ENCODE assay signal across 26 mouse cellular contexts in the genomic region with DNA sequence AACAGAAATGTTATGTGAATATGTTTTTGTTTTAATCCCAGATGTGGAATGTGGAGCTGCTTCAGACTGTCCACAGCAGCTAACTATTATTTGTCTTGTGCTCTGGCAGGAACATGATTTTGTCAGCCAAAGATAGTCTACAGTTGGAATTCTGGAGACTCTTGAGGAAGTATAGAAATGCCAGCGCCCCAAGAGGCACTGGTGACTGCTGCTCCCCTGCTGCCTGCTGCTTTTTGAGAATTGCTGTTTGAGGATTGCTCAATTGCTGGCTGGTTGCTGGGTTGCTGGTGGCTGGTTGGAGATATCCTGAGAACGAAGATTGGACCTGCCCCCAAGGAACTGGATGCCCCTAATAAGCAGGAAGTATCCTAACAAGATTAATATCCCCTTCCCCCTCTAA. TPM values are rescaled to one million over a fixed set of nuclear protein-coding genes. Genes with fewer than 3 reads are reported as not detected.
DNase-seq lines count a peak whose midpoint lies in the region; TF ChIP-seq lines count a peak whose summit lies in the region.
"Had no signal": no experiment of that assay in that cellular context is flagged by ENCODE, and none has a peak within 500 bp of the region (broad histone marks: within the 10 kb centered on the region; RNA-seq: fewer than 3 reads in every experiment).

No protein-coding gene starts in this region.

- no peak overlapping the region for H3K4me2 ChIP-seq in myocyte (ENCODE audit: low read depth)
- H3K4me2 ChIP-seq: forebrain, embryonic 12.5 days; heart, embryonic 13.5 days; hindbrain, embryonic 12.5 days; limb, embryonic 12.5 days; liver, embryonic 11.5 days; midbrain, embryonic 13.5 days; neural tube, embryonic 12.5 days had no signal

- no peak for TF ChIP-seq CTCF in lung, adult 2 months (IDR thresholded peaks at IDR 0.05; ENCODE audit: insufficient read depth, low read length)

- H3K4me1 ChIP-seq in lung, adult 2 months (ENCODE audit: control insufficient read depth, insufficient read depth, low read length) = no peaks in the 10 kb centered on the region
- H3K4me1 ChIP-seq in hindbrain, embryonic 10.5 days (replicated peaks) = no peaks in the 10 kb centered on the region
- H3K4me1 ChIP-seq: forebrain, embryonic 12.5 days; hindbrain, embryonic 12.5 days; limb, embryonic 12.5 days; midbrain, embryonic 13.5 days; neural tube, embryonic 12.5 days had no signal

- DNase-seq in adrenal gland, adult 2 months = peak; percentile 14
- no peak for DNase-seq in adrenal gland, adult 8-10 months
- peak; percentile 21 to 34 for DNase-seq in lung, adult 18-20 months
- no peak for DNase-seq in lung, adult 2 months
- DNase-seq in lung, postnatal 10 days = peak; percentile 39
- DNase-seq in hindbrain, embryonic 10.5 days (ENCODE audit: low spot score) = no peak
- no peak for DNase-seq in ovary, postnatal 10 days (ENCODE audit: low spot score)
- DNase-seq: cerebellum, adult 18-20 months; cerebellum, postnatal 36 days; gastrocnemius, postnatal 10 days; heart, adult 18-20 months; heart, postnatal 14 days; kidney, postnatal 25 days; liver, postnatal 0 days; retina, postnatal 1 day; right cerebral cortex, postnatal 25 days; spleen, adult 18-20 months had no signal

- H3K27me3 ChIP-seq in myocyte (ENCODE audit: control insufficient read depth, insufficient read depth, insufficient read length) = no peaks in the 10 kb centered on the region
- H3K27me3 ChIP-seq in hindbrain, embryonic 10.5 days (ENCODE audit: insufficient read depth, poor library complexity, severe bottlenecking) = no peaks in the 10 kb centered on the region
- H3K27me3 ChIP-seq: forebrain, embryonic 12.5 days; heart, embryonic 13.5 days; hindbrain, embryonic 12.5 days; limb, embryonic 12.5 days; megakaryocyte, embryonic 14.5 days; midbrain, embryonic 13.5 days; neural tube, embryonic 12.5 days had no signal

- no peak for TF ChIP-seq POLR2A in lung, adult 2 months (IDR thresholded peaks at IDR 0.05; ENCODE audit: borderline replicate concordance, extremely low read depth, low read depth, low read length)
- TF ChIP-seq POLR2A in myocyte (IDR thresholded peaks at IDR 0.05; ENCODE audit: insufficient read length, low read depth) = no peak

- no peaks in the 10 kb centered on the region for H3K36me3 ChIP-seq in myocyte (ENCODE audit: control insufficient read depth, insufficient read depth)
- no peaks in the 10 kb centered on the region for H3K36me3 ChIP-seq in hindbrain, embryonic 10.5 days
- H3K36me3 ChIP-seq: forebrain, embryonic 12.5 days; heart, embryonic 13.5 days; hindbrain, embryonic 12.5 days; limb, embryonic 12.5 days; midbrain, embryonic 13.5 days; neural tube, embryonic 12.5 days had no signal

- H3K27ac ChIP-seq in hindbrain, embryonic 10.5 days = no peak overlapping the region
- H3K27ac ChIP-seq: forebrain, embryonic 12.5 days; heart, embryonic 13.5 days; hindbrain, embryonic 12.5 days; limb, embryonic 12.5 days; midbrain, embryonic 13.5 days; neural tube, embryonic 12.5 days had no signal

- H3ac ChIP-seq in myocyte (ENCODE audit: control insufficient read depth, insufficient read length) = no peak overlapping the region

- H3K9me3 ChIP-seq in hindbrain, embryonic 10.5 days = no peaks in the 10 kb centered on the region
- H3K9me3 ChIP-seq: forebrain, embryonic 12.5 days; heart, embryonic 13.5 days; hindbrain, embryonic 12.5 days; limb, embryonic 12.5 days; megakaryocyte, embryonic 14.5 days; midbrain, embryonic 13.5 days; neural tube, embryonic 12.5 days had no signal

- no peaks in the 10 kb centered on the region for H3K79me2 ChIP-seq in myocyte (ENCODE audit: control insufficient read depth, insufficient read depth)

- no peak overlapping the region for H3K4me3 ChIP-seq in lung, adult 2 months (replicated peaks; ENCODE audit: extremely low read depth, low read depth, low read length)
- H3K4me3 ChIP-seq in myocyte = no peak overlapping the region
- H3K4me3 ChIP-seq in hindbrain, embryonic 10.5 days = no peak overlapping the region
- H3K4me3 ChIP-seq: forebrain, embryonic 12.5 days; heart, embryonic 13.5 days; hindbrain, embryonic 12.5 days; limb, embryonic 12.5 days; megakaryocyte, embryonic 14.5 days; midbrain, embryonic 13.5 days; neural tube, embryonic 12.5 days had no signal

- WGBS in lung, adult 2 months = 19% methylated on average over 2 of the region's 2 CpGs
- 51% methylated on average over 2 of the region's 2 CpGs for WGBS in hindbrain, embryonic 10.5 days

TF ChIP-seq in myocyte, 11 proteins besides CTCF, POLR2A, EP300 and RAD21:
- TF ChIP-seq USF1 (IDR thresholded peaks at IDR 0.05; ENCODE audit: low read depth) = no peak
- peak; percentile 75 for TF ChIP-seq CEBPB (IDR thresholded peaks at IDR 0.05; ENCODE audit: insufficient read depth, poor library complexity, severe bottlenecking)
- TF ChIP-seq TCF3 (IDR thresholded peaks at IDR 0.05; ENCODE audit: insufficient read length, low read depth) = no peak
- TF ChIP-seq MYOD1 (IDR thresholded peaks at IDR 0.05; ENCODE audit: control insufficient read depth in 1 of 3, insufficient read length in 2 of 3, low read depth in 2 of 3) = no peak
- no peak for TF ChIP-seq REST (IDR thresholded peaks at IDR 0.05; ENCODE audit: insufficient read depth, insufficient read length)
- TF ChIP-seq POLR2AphosphoS2 (IDR thresholded peaks at IDR 0.05; ENCODE audit: insufficient read length, low read depth) = no peak
- no peak for TF ChIP-seq MAX (IDR thresholded peaks at IDR 0.05; ENCODE audit: low read depth)
- no peak for TF ChIP-seq MYOG (IDR thresholded peaks at IDR 0.05; ENCODE audit: control insufficient read depth in 1 of 3, insufficient read depth in 1 of 3, insufficient read length in 2 of 3, low read depth in 2 of 3)

RNA-seq across cellular contexts. Expression of a gene that starts 22.8 kb away (rescaled TPM):
- total RNA-seq in adrenal gland, adult 2 months (2021) = 1 to 10 TPM; 2.7 to 9.1 TPM
- 0.17 and 0.22 TPM in 2 replicates for polyA plus RNA-seq in adrenal gland, adult 2 months (2012; rRNA removed)
- total RNA-seq in adrenal gland, adult 8-10 months (2022) = 1 to 10 TPM; 4.2 to 6.4 (median 5.3) TPM
- polyA plus RNA-seq in lung, adult 2 months (2012; rRNA removed) = 1.6 and 4.4 TPM in 2 replicates
- 8.2 TPM for polyA plus RNA-seq in myocyte (2012; fragmentation: generic; extraction: Trizol)
- polyA plus RNA-seq in hindbrain, embryonic 10.5 days (2016; fragmentation: Nextera tagmentation; extraction: Ambion mirVana) = 18.6 and 22.2 TPM in 2 replicates

RNA-seq across cellular contexts. Expression of a gene that starts 55.8 kb away (rescaled TPM):
- 10 to 100 TPM; 18.4 to 26.6 TPM for total RNA-seq in adrenal gland, adult 2 months (2021)
- polyA plus RNA-seq in adrenal gland, adult 2 months (2012; rRNA removed) = 4.0 and 5.3 TPM in 2 replicates
- total RNA-seq in adrenal gland, adult 8-10 months (2022) = 10 to 100 TPM; 23.7 to 40.4 (median 27.0) TPM
- polyA plus RNA-seq in lung, adult 2 months (2012; rRNA removed) = 8.5 and 11.3 TPM in 2 replicates
- 6.9 TPM for polyA plus RNA-seq in myocyte (2012; fragmentation: generic; extraction: Trizol)
- polyA plus RNA-seq in hindbrain, embryonic 10.5 days (2016; fragmentation: Nextera tagmentation; extraction: Ambion mirVana) = 120 and 161 TPM in 2 replicates

Comparison
In these comparisons a context has a peak if more than half of its experiments do, and no peak if none do; other contexts are left out.
1. DNase-seq: peak in adrenal gland, adult 2 months (single experiment), lung, adult 18-20 months (2 of 2) and lung, postnatal 10 days (single experiment); none in adrenal gland, adult 8-10 months (single experiment), lung, adult 2 months (single experiment), hindbrain, embryonic 10.5 days (single experiment) and ovary, postnatal 10 days (single experiment).